Mouse (Mus musculus) neural tube, embryonic 11.5 days (tissue): ENCODE measurements around the gene Olfm3. TPM values are rescaled to one million over a fixed set of nuclear protein-coding genes. Genes with fewer than 3 reads are reported as not detected.

Experiments used
- ATAC-seq: fragments of 200-750 bp; cut with Nextera tagmentation; 2 replicates; pipeline ENCODE4 v1.8.0; 2017; ENCODE audit warnings: moderate number of reproducible peaks, mild to moderate bottlenecking, moderate TSS enrichment, moderate library complexity; ENCODE audit not compliant: insufficient read depth, low FRiP score, low TSS enrichment
- DNase-seq: peaks from one replicate; pipeline ENCODE4 v3.0.0-alpha.2; 2015; ENCODE audit warnings: low spot score
- H3K27ac ChIP-seq: fragments of 300-500 bp; sonication (generic); 2 replicates; pipeline ENCODE4 v1.5.1; 2014; ENCODE audit warnings: low read depth, mild to moderate bottlenecking, low read length
- H3K27me3 ChIP-seq: fragments of 300-500 bp; sonication (generic); 2 replicates; pipeline ENCODE4 v1.6.1; 2014; ENCODE audit warnings: mild to moderate bottlenecking, low read length, mixed read lengths; ENCODE audit not compliant: control insufficient read depth, insufficient read depth
- H3K36me3 ChIP-seq: fragments of 300-500 bp; sonication (generic); 2 replicates; pipeline ENCODE4 v1.6.1; 2014; ENCODE audit warnings: mild to moderate bottlenecking, low read length, moderate library complexity, mixed read lengths; ENCODE audit not compliant: control insufficient read depth, insufficient read depth
- H3K4me1 ChIP-seq: fragments of 300-500 bp; sonication (generic); 2 replicates; pipeline ENCODE4 v1.6.1; 2014; ENCODE audit warnings: low read length, mixed read lengths; ENCODE audit not compliant: control insufficient read depth, insufficient read depth
- H3K4me2 ChIP-seq: fragments of 300-500 bp; sonication (generic); 2 replicates; pipeline ENCODE4 v1.6.1; 2014; ENCODE audit warnings: low read depth, mild to moderate bottlenecking, moderate library complexity
- H3K4me3 ChIP-seq: fragments of 300-500 bp; sonication (generic); 2 replicates; pipeline ENCODE4 v1.5.1; 2014; ENCODE audit warnings: low read depth, low read length
- H3K9ac ChIP-seq: fragments of 300-500 bp; sonication (generic); 2 replicates; pipeline ENCODE4 v1.6.1; 2014; ENCODE audit warnings: mild to moderate bottlenecking, low read length
- H3K9me3 ChIP-seq: fragments of 300-500 bp; sonication (generic); 2 replicates; pipeline ENCODE4 v1.6.1; 2016; ENCODE audit warnings: low read length; ENCODE audit not compliant: control insufficient read depth
- WGBS: fragments of 180-500 bp; shearing (Covaris S2); extraction: QIAGEN DNeasy Blood & Tissue Kit; methylation state at CpG from one replicate; pipeline ENCODE4 v1.1.7; 2014; 5-methylcytosine and 5-hydroxymethylcytosine counted together
- polyA plus RNA-seq: library from polyadenylated mRNA; unstranded; fragments of >200 nt; fragmentation: Nextera tagmentation; extraction: Ambion mirVana; gene quantifications from 2 replicates; pipeline ENCODE4 v1.2.1, GENCODE M21; 2014

The Olfm3 gene
- polyA plus RNA-seq, 1 experiment from 2014 or later, result 1.4 TPM

DNA sequence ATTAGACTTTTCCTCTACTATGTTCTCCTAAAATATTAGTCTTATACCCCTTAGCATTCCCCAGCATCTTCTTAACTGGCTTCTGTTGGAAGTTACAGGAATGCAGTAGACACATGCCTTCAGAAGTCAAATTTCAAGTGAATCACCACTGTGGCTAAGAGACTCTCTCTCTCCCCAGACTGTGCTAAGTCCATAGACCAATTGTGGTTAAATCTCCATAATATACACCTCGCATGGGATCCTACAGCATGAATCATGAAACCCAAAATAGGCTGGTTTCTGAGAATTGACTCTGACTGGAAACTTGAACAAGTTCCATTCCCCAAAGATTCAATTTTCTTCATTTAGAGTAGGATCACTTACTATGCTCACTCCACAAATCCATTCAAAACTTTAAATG, 124.2 kb downstream of the Olfm3 start:
- Histone ChIP-seq H3K4me1 (no peaks in the 10 kb centered on the region), H3K4me2 (no peak overlapping the region), H3K27me3 (no peaks in the 10 kb centered on the region), H3K9ac (no peak overlapping the region), H3K27ac (no peak overlapping the region), H3K36me3 (no peaks in the 10 kb centered on the region), H3K4me3 (no peak overlapping the region), H3K9me3 (no peaks in the 10 kb centered on the region)
- DNase-seq (no peak), ATAC-seq (no peak)
- WGBS, result 91% methylated on average over 1 of the region's 1 CpGs

DNA sequence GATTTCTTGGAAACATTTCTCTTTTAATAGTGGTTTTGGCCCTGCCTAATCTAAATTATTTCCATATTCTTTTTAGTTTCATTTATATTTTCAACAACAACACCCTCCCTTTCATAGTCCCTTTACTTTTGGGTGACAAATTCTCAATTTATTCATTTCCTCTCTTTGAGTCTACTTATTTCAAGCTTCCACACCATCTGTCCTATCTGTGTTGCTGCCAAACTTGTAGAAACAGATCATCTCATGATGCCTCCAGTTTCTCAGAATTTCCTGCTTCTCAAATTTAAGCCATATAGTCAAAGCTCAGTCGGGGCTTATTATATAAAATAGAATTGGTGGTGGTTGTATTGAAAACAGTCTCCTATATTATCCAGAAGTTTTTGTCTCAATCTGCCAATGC, 124.7 kb downstream of the Olfm3 start:
- no peak for DNase-seq
- Histone ChIP-seq H3K4me3 (no peak overlapping the region), H3K4me2 (no peak overlapping the region), H3K9me3 (no peaks in the 10 kb centered on the region), H3K27me3 (no peaks in the 10 kb centered on the region), H3K9ac (no peak overlapping the region), H3K4me1 (no peaks in the 10 kb centered on the region), H3K27ac (no peak overlapping the region), H3K36me3 (no peaks in the 10 kb centered on the region)
- 98% methylated on average over 1 of the region's 1 CpGs for WGBS
- no peak for ATAC-seq

DNA sequence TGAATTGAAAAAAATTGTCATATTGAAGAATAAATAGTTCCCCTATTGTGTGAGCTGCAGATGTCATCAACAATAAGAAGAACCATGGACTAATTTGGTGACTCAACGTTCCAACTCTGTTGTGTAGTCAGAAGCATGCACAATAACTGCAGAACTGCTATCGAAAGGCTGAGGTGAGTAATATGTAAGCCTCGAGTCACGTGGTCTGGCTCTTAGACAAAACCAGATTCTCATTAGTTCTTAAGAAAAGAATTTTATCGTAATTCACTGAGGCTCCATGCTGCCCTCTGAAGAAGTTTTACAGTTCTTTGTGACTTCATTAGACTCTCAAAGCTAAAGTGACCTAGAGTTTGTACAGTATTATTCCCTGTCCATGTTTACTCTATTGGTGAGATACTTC, 145.2 kb downstream of the Olfm3 start:
- Histone ChIP-seq H3K9ac (no peak overlapping the region), H3K4me2 (no peak overlapping the region), H3K27ac (no peak overlapping the region), H3K27me3 (no peaks in the 10 kb centered on the region), H3K9me3 (no peaks in the 10 kb centered on the region), H3K4me1 (no peaks in the 10 kb centered on the region), H3K36me3 (no peaks in the 10 kb centered on the region), H3K4me3 (no peak overlapping the region)
- 90% methylated on average over 5 of the region's 5 CpGs for WGBS
- ATAC-seq, result peak; percentile 7; the same call in 1 of the 2 replicates
- DNase-seq, result no peak

DNA sequence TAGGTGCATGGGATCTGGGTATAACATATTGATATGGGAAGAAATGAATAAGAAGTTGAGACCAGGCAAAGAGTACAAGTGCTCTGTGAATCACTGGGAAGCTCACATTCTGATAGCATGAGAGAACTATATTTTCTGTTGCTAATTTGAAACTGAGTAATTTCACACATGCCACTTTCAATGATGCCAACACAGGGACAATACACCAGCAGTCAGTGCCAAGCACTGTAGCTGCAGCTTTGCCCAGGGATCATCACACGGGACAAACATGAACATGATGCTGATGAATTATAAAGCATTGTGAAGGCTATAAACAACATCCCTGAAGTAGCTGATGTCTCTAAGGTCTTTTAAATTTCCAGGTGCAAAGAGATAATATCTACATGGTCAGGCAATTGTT, 161.0 kb downstream of the Olfm3 start:
- no peak for ATAC-seq
- Histone ChIP-seq H3K27me3 (no peaks in the 10 kb centered on the region), H3K9ac (no peak overlapping the region), H3K9me3 (no peaks in the 10 kb centered on the region), H3K4me1 (no peaks in the 10 kb centered on the region), H3K4me2 (no peak overlapping the region), H3K27ac (no peak overlapping the region), H3K4me3 (no peak overlapping the region), H3K36me3 (no peaks in the 10 kb centered on the region)
- 90% methylated on average over 1 of the region's 1 CpGs for WGBS
- no peak for DNase-seq

DNA sequence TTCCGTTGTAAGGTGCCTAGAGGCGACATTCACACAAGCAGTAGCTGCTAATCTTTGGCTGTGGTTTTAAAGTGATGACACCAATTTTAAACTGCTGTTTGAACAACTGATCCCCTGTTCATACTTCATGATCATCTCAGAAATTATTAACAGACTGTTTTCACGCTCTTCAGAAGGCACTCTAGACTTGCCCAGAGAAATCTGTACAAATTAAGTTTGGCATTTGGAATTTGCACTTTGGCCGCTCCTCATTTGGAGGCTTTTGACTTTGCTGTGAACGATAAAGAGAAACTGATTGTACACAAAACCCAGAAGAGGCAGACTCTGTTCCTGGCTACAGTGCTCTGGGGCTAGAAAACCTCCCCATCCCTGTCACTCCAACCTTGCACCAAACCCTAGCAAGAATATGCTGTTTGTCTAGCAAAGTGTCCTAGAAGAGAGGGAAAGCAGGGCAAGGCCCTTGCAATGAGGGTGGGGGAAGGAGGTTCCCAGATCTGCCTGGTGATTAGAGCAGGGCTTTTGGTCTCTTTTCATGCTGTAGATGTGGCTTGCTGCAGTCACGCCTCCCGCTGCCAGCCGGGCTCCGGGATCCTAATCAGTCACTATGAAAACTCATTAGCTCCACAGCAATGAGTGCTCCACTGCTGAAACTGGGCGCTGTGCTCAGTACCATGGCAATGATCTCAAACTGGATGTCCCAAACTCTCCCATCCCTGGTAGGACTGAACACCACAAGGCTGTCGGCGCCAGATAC, 176.7 kb downstream of the Olfm3 start:
- Histone ChIP-seq H3K4me2 (no peak overlapping the region), H3K27ac (no peak overlapping the region), H3K36me3 (no peaks in the 10 kb centered on the region), H3K4me1 (no peaks in the 10 kb centered on the region), H3K9ac (no peak overlapping the region), H3K9me3 (no peaks in the 10 kb centered on the region), H3K4me3 (no peak overlapping the region), H3K27me3 (no peaks in the 10 kb centered on the region)
- 47% methylated on average over 12 of the region's 12 CpGs for WGBS
- ATAC-seq, result 0 out of 2 replicates have a peak, but pooled peaks have one; percentile 33
- DNase-seq, result peak; percentile 13

DNA sequence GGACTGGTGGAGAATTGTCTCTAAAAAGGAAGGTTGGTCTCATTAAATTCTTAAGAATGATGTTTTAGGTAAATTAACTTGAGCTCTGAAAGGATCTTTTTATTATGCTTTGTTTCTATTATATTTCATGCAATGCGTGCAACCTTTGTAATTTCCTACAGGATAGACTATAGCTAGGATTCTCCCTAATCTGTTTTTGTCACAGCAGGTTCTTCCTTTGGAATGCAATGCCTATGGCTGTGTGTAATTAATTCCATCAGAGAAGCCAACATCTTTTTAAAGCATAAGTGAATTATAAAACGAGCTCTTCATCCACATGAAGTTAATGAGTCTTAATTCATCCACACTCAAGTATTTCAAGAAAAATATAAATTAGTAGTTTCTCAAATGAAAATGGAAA, 177.5 kb downstream of the Olfm3 start:
- WGBS, result 63% methylated on average over 2 of the region's 2 CpGs

DNA sequence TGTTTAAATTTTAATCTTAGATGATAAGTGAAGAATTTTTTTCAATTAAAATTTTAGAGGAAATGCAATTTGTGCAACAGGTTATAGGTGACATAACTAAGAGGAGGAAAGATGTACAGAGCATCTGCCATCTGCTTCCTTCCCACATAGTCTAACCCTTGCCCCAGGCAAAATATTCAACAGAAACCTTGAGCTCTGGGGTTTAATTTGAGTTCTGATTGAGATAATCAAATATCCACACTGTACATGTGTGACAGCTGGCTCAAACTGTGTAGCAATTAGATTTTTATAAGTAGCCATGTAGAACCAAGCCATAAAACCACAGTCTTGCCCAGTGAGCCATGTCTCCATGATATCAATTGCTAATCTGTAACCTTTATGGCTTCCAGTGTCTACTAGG, 179.1 kb downstream of the Olfm3 start:
- H3K27me3 ChIP-seq, result no peaks in the 10 kb centered on the region
- H3K9ac ChIP-seq, result no peak overlapping the region
- H3K27ac ChIP-seq, result no peak overlapping the region
- DNase-seq (no peak), ATAC-seq (0 out of 2 replicates have a peak, but pooled peaks have one; percentile 21)
- H3K4me3 ChIP-seq, result no peak overlapping the region
- no peak overlapping the region for H3K4me2 ChIP-seq
- H3K4me1 ChIP-seq, result no peaks in the 10 kb centered on the region
- no peaks in the 10 kb centered on the region for H3K36me3 ChIP-seq
- no peaks in the 10 kb centered on the region for H3K9me3 ChIP-seq

More for the DNA sequence above, 177.5 kb downstream of the Olfm3 start:
- Histone ChIP-seq H3K9me3 (no peaks in the 10 kb centered on the region), H3K27ac (no peak overlapping the region), H3K4me2 (no peak overlapping the region), H3K4me1 (no peaks in the 10 kb centered on the region), H3K36me3 (no peaks in the 10 kb centered on the region), H3K9ac (no peak overlapping the region), H3K4me3 (no peak overlapping the region), H3K27me3 (no peaks in the 10 kb centered on the region)
- no peak for ATAC-seq
- DNase-seq, result no peak

DNA sequence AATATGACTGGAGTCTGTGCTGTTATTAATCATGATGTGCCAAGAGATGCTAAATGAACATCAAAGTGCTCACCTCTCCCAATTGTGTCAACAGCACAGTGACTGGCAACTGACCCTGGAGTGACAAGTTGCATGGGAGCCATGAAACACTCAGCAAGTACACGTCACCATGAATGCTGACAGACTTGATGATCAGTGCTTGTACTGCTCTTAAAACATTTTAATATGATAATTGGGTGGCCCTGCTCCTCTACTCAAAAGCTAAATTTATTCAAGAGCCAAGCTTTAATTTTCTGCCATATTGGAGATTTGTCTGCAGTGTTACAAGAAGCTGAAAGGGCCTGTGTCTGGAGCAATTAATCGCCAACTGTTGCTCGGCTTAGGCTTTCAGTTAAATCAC, 184.4 kb downstream of the Olfm3 start:
- no peak overlapping the region for H3K4me2 ChIP-seq
- H3K27ac ChIP-seq, result no peak overlapping the region
- no peaks in the 10 kb centered on the region for H3K4me1 ChIP-seq
- 82% methylated on average over 3 of the region's 3 CpGs for WGBS
- no peak overlapping the region for H3K4me3 ChIP-seq
- no peaks in the 10 kb centered on the region for H3K36me3 ChIP-seq
- ATAC-seq (no peak), DNase-seq (no peak)
- H3K9me3 ChIP-seq, result no peaks in the 10 kb centered on the region
- no peak overlapping the region for H3K9ac ChIP-seq
- no peaks in the 10 kb centered on the region for H3K27me3 ChIP-seq

DNA sequence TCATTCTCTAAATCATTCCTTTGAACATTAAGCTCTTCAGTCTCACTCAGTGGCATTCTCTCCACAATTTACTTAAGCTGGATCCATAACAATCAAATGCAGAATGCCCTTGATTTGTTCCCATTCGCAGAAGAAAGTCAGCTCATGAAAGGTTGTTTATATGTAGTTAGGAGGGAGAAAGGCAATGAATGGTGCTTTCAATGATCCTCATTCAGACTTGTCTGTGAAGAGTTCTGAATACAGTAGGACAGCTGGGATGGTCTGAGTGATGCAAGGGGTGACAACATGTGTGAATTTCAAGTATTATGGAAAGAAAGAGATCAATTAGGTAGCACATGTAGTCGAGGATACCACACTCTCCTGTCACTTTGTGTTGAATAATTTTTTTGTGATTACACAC, 186.8 kb downstream of the Olfm3 start:
- Histone ChIP-seq H3K4me1 (no peaks in the 10 kb centered on the region), H3K36me3 (no peaks in the 10 kb centered on the region), H3K4me3 (no peak overlapping the region), H3K9ac (no peak overlapping the region), H3K4me2 (no peak overlapping the region), H3K27ac (no peak overlapping the region), H3K9me3 (no peaks in the 10 kb centered on the region), H3K27me3 (no peaks in the 10 kb centered on the region)
- DNase-seq (no peak), ATAC-seq (no peak)
- WGBS, result 44% methylated on average over 2 of the region's 2 CpGs
